Mouse (Mus musculus) megakaryocyte, embryonic 14.5 days (primary cell): ENCODE measurements around the gene Ptbp1.

Source experiments
- FLI1 ChIP-seq: IDR thresholded peaks from 2 replicates; pipeline ENCODE4 v1.6.1; 2012; ENCODE audit warnings: low read length, inconsistent platforms, mixed read lengths
- GATA1 ChIP-seq: IDR thresholded peaks from 3 replicates; pipeline ENCODE4 v1.6.1; 2012; ENCODE audit warnings: mixed read lengths, low read length, inconsistent platforms, borderline replicate concordance

- TF ChIP-seq GATA1 (no peak), FLI1 (no peak)
Measured at GRCm38 (mm10) chr10:79856280-79856679, 2.1 kb downstream of the Ptbp1 start.
